Mouse (Mus musculus) brain, embryonic 18.5 days (tissue): Measurements from ENCODE around the gene Dctn2.

ENCODE experiments used
- DNase-seq: peaks from one replicate; pipeline ENCODE4 v3.0.0-alpha.2; 2012; ENCODE audit warnings: low read depth, low spot score

The Dctn2 gene

GRCm38 (mm10) chr10:127266112-127267091, at the start of gene Dctn2:
TSS of gene Dctn2 (plus strand) at chr10:127266368.
- DNase-seq: peak; percentile 93

GRCm38 (mm10) chr10:127216456-127216855, 49.7 kb upstream of the Dctn2 start:
- DNase-seq: no peak

- no peak for DNase-seq
Measured at GRCm38 (mm10) chr10:127217177-127217576, 49.0 kb upstream of the Dctn2 start.

- DNase-seq: no peak
Measured at GRCm38 (mm10) chr10:127218339-127218738, 47.8 kb upstream of the Dctn2 start.

DNA sequence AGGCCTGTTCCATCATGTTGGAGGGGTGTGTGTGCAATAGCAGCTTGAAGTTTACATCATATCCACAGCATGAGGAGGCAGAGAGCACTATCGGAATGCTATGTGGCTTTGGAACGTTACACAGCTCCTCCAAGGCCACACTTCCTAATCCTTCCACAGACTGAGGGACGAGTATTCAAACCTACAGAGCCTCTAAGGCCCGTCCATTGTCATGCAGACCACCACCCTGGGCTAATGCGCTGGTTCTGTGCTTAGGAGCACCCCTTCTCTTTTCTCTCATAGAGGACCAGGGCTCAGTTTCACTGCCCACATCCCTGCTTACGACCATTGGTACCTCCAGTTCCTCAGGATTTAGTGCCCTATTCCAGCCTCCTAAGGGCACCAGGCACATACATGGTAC, 41.0 kb upstream of the Dctn2 start:
- DNase-seq: no peak

DNA sequence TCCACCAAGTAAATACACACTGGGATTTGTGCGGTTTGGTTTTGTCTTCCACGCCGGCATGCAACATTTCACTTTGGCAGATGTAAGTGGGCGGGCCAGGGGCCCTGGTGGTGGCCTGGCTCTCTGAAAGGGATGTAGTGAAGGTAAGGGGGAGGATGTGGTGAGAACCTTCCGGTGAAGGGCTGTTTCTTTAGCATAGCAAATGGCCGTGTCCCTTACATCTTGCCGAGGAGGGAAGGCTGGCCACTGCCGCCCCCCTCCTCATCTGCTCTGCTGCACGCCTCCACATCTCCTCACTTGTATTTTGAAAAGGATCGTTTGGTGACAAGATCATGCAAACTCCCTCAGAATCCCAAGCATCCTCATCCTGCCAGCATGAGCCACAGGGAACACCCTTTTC, 40.4 kb upstream of the Dctn2 start:
- no peak for DNase-seq

DNA sequence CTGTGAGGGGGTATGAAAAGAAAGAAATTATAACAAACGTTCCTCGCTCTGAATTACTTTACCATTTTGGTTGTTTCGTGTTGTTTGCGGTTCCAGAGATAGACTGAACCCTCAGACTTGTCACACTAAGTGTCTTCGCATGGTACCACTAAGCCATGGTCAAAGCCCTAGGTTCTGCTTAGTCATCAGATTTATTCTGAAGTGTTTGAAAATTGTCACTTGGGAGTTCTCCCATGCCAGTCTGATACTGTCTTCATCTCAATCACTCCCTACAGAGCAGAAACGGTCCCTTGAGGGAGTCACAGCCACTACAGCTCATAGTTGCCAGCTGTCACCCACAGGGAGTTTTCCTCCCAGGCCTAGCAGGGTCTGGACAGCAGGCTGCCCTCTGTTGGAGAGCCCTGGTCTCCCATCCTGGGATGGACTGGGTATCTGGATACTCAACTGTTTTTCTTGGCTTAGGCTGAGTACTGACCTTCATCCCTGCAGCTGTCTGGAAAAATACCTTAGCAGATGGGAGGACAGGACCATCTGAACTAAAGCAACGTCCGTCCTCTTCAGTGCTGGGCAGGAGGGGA, 39.8 kb upstream of the Dctn2 start:
- no peak for DNase-seq

- DNase-seq: no peak
Measured at GRCm38 (mm10) chr10:127227163-127227562, 39.0 kb upstream of the Dctn2 start.

- DNase-seq: no peak
Measured at GRCm38 (mm10) chr10:127228897-127229296, 37.3 kb upstream of the Dctn2 start.

- DNase-seq: no peak
Measured at GRCm38 (mm10) chr10:127230693-127231092, 35.5 kb upstream of the Dctn2 start.

DNA sequence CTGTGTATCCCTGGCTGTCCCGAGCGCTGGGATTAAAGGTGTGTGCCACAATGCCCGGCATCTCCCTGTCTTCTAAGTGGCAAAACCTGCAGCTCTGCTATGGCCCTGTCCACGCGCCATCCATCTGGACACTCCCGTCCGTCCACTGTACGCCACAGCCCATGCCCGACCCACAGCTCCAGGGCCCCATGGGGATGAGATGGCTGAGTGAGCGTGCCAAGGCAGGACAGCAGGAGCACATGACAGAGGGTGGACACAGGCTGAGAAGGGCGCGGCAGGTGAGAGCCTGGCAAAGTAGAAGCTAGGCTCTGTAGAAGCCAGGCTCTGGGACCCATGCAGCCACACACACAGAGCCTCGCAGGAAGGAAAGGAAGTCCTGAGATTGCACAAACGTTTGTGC, 34.4 kb upstream of the Dctn2 start:
- no peak for DNase-seq

DNA sequence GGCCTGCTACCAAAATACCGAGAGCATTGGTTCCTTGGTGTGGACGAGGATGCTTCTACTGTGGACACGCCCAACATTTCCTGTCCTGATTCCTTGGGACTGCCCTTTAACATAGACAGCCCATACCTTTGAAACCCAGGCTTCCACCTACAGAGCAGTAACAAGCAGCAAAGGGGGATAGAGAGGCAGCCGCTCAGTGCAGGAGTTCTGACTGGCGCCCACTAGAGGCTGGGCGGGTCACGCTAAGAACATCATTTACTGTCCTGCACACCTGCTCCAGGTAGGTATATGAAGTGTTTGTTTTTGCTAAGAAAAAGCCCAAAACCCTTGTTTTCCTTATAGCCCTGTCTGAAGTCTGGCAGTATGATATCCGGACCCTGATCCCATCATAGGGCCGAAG, 33.0 kb upstream of the Dctn2 start:
- DNase-seq: no peak

GRCm38 (mm10) chr10:127236541-127236940, 29.6 kb upstream of the Dctn2 start:
- DNase-seq: no peak

GRCm38 (mm10) chr10:127238241-127238824, 27.8 kb upstream of the Dctn2 start:
- DNase-seq: no peak

GRCm38 (mm10) chr10:127250810-127251209, 15.4 kb upstream of the Dctn2 start:
- no peak for DNase-seq

DNA sequence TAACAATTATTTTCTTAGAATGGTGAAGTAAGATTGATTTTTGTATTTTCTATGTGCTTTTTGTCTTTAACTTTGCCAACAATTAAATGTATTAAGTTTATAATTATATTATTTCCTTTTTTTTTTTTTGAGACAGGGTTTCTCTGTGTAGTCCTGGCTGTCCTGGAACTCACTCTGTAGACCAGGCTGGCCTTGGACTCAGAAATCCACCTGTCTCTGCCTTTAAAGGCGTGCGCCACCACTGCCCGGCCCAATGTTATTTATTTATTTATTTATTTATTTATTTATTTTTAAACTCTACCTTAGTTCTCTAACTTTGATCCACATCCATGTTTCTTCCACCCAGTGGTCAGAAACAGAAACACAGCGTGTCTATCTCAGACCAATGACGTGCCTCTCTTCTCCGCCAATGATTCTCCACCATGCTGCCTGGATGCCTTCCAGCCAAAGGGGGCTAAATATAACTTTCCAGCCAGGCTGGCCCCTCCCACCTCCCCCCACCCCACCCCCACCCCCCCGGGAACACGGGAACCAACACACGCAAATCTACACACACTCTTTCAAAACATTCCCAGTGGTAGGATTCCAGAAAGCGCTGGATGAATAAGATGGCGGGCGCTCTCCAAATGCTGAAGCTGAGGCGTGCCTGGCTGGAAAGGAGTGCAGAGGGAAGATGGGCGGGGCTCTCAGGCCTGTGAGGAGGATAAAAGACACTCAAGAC, 10.4 kb upstream of the Dctn2 start:
- DNase-seq: no peak

- no peak for DNase-seq
Measured at GRCm38 (mm10) chr10:127257790-127258189, 8.4 kb upstream of the Dctn2 start.

DNA sequence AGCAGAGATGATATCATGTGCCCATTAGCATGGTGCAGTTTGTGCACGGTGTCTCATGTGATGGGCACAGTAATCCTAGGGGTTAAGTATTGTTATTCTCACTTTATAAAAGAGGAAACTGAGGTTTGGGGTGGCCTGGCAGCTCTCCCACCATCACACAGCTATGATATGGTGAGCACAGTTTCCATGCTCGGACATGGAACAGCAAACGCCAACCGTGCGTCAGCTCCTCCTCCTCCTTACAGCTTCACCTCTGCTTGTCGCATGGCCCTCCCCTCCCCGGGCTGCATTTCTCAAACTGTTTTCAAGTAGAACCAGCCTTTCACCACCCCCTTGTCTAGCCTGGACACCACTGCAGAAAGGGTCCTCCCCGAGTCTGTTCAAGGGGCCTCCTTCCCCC, 7.7 kb upstream of the Dctn2 start:
- DNase-seq: no peak

- no peak for DNase-seq
Measured at GRCm38 (mm10) chr10:127261706-127262547, 4.2 kb upstream of the Dctn2 start.

GRCm38 (mm10) chr10:127262548-127263398, 3.4 kb upstream of the Dctn2 start, which contains the start of gene Kif5a:
TSS of gene Kif5a (minus strand) at chr10:127263348.
- DNase-seq: peak; percentile 34
